Mouse (Mus musculus) ES-Bruce4 (cell line): ENCODE results near the gene Il3.

Source experiments
- CTCF ChIP-seq: IDR thresholded peaks from one replicate; pipeline ENCODE4 v1.8.1; 2011; ENCODE audit warnings: low read depth, low read length
- POLR2A ChIP-seq: IDR thresholded peaks from one replicate; pipeline ENCODE4 v1.8.1; 2011; ENCODE audit warnings: low read length; ENCODE audit not compliant: insufficient read depth

DNA sequence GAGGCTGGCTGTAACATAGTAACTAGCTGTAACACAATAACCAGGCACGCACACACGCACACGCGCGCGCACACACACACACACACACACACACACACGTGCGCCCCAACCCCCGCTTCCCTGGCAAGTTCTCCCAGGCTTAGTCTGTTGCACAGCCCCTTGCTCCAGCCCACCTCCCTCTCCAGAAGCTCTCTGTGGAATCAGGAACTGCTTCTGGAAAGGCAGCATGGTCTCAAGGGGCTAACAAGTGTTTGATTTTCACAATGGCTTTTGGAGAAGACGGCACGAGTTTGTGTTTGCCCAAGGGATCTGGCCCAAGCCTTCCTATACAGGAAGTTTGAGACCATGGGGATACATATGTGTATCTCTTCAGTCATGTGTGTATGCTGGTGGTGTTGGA, 16.5 kb downstream of the Il3 start:
- no peak for TF ChIP-seq CTCF
- no peak for TF ChIP-seq POLR2A
